ENCODE assay signal across 15 mouse cellular contexts in the genomic region with DNA sequence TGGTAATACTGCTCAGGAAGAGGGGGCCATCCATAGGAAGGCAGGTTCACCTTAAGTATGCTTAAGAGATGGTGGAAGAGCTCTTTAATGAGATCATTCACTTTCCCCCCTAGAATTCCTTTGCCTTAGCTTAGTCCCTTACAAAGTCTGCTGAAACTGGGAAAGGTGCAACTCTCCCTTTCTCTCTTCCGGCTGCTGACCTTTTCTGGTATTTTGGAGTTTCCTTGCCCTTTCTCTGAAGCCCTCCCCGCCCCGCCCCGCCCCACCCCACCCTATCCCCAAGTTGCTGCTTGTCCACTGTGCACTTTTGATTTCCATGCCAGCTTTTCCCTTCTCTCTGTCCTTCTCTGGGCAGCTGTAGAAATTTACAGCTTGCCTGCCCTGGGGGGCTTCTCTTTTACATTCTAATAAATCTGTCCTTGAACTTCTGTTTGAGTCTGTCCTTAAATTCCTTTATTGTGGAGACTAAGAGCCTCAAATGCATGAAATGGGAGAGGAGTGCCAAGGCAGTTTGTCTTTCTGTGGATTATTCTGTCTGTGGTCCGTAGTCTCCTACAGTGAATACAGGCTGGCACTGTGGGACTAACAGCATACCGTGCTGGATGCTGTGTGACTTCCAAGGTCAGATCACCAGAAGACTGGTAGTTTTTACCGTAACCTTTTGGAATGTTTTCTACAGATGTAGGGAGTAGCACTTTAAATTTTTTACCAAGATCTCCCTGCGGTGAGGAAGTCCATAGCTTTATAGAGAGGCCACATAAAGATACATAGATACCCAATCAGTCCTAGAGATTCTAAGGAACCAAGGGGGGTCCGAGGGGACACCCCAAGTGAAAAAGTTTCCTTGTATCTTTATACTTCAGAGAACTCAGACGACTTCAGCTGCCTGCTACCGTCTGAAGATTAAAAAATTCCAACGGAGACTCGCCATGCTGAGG. TPM values are rescaled to one million over a fixed set of nuclear protein-coding genes. Genes with fewer than 3 reads are reported as not detected.
DNase-seq lines count a peak whose midpoint lies in the region; ATAC-seq and TF ChIP-seq lines count a peak whose summit lies in the region.
"Had no signal": no experiment of that assay in that cellular context is flagged by ENCODE, and none has a peak within 500 bp of the region (broad histone marks: within the 10 kb centered on the region; RNA-seq: fewer than 3 reads in every experiment).

No protein-coding gene starts in this region.

- TF ChIP-seq CTCF in gastrocnemius, adult 2 months (IDR thresholded peaks at IDR 0.05), result no peak
- TF ChIP-seq CTCF in MEL (IDR thresholded peaks at IDR 0.05 in 2 of 3, conservative IDR thresholded peaks at IDR 0.05 in 1 of 3; ENCODE audit: control insufficient read depth in 1 of 3, insufficient read depth in 1 of 3, low read depth in 2 of 3, low read length in 3 of 3, poor library complexity in 1 of 3, severe bottlenecking in 1 of 3), result no peak
- TF ChIP-seq CTCF in liver, postnatal 0 days (IDR thresholded peaks at IDR 0.05; ENCODE audit: low read depth), result no peak
- no peak for TF ChIP-seq CTCF in forebrain, postnatal 0 days (IDR thresholded peaks at IDR 0.05; ENCODE audit: low read depth)

- H3K27me3 ChIP-seq in MEL (ENCODE audit: control insufficient read depth in 1 of 2, insufficient read depth in 2 of 2, low read length in 2 of 2), result no peaks in the 10 kb centered on the region
- no peaks in the 10 kb centered on the region for H3K27me3 ChIP-seq in limb, embryonic 13.5 days
- no peaks in the 10 kb centered on the region for H3K27me3 ChIP-seq in liver, postnatal 0 days (ENCODE audit: insufficient read depth, low read length)
- H3K27me3 ChIP-seq in forebrain, embryonic 14.5 days (replicated peaks; ENCODE audit: control insufficient read depth, insufficient read depth, low read length), result no peaks in the 10 kb centered on the region
- H3K27me3 ChIP-seq in forebrain, postnatal 0 days (ENCODE audit: insufficient read depth, low read length), result no peaks in the 10 kb centered on the region
- H3K27me3 ChIP-seq: liver, embryonic 13.5 days had no signal

- no peak; the same call in 1 of the 2 replicates for ATAC-seq in limb, embryonic 13.5 days (ENCODE audit: low FRiP score, low read depth)
- no peak for ATAC-seq in liver, postnatal 0 days
- no peak for ATAC-seq in forebrain, embryonic 14.5 days
- ATAC-seq in forebrain, postnatal 0 days, result no peak

- peaks cover 0 to 7% of the 10 kb centered on the region in 2 experiments; a peak in 2 of 4 replicates for H3K36me3 ChIP-seq in MEL (ENCODE audit: control insufficient read depth in 1 of 2, insufficient read depth in 2 of 2, low read length in 2 of 2)
- no peaks in the 10 kb centered on the region for H3K36me3 ChIP-seq in limb, embryonic 13.5 days
- H3K36me3 ChIP-seq in liver, postnatal 0 days (replicated peaks; ENCODE audit: insufficient read depth, low read length), result no peaks in the 10 kb centered on the region
- no peaks in the 10 kb centered on the region for H3K36me3 ChIP-seq in forebrain, embryonic 14.5 days (ENCODE audit: control insufficient read depth, insufficient read depth, low read length)
- no peaks in the 10 kb centered on the region for H3K36me3 ChIP-seq in forebrain, postnatal 0 days (ENCODE audit: insufficient read depth)
- H3K36me3 ChIP-seq: liver, embryonic 13.5 days had no signal

- no peak for DNase-seq in gastrocnemius, adult 2 months
- no peak for DNase-seq in gastrocnemius, postnatal 4 days (ENCODE audit: low spot score in 2 of 2)
- peak; percentile 45 for DNase-seq in 3134 (ENCODE audit: extremely low read depth, insufficient read length, low spot score)
- DNase-seq in MEL (ENCODE audit: low read depth, low spot score), result peak; percentile 6
- DNase-seq in liver, postnatal 0 days, result no peak
- DNase-seq in forebrain, embryonic 14.5 days (ENCODE audit: low spot score), result no peak
- DNase-seq in forebrain, postnatal 0 days, result no peak
- DNase-seq: kidney, adult 9 months; layer of hippocampus, postnatal 36 days; liver, embryonic 13.5 days; right cerebral cortex, adult 18-20 months; thymus, postnatal 36 days had no signal

- H3K27ac ChIP-seq in gastrocnemius, adult 2 months, result no peak overlapping the region
- H3K27ac ChIP-seq in MEL (ENCODE audit: control insufficient read depth, low read depth, low read length), result peak overlapping the region; percentile 15; the same call in 1 of the 2 replicates
- no peak overlapping the region for H3K27ac ChIP-seq in limb, embryonic 13.5 days
- H3K27ac ChIP-seq in liver, postnatal 0 days (ENCODE audit: low read depth), result no peak overlapping the region
- no peak overlapping the region for H3K27ac ChIP-seq in forebrain, embryonic 14.5 days (ENCODE audit: low read depth, low read length)
- no peak overlapping the region for H3K27ac ChIP-seq in forebrain, postnatal 0 days (ENCODE audit: low read depth, low read length)
- H3K27ac ChIP-seq: liver, embryonic 13.5 days had no signal

- peak overlapping the region; percentile 56 for H3K9ac ChIP-seq in MEL (ENCODE audit: control insufficient read depth, low read depth, low read length, poor library complexity, severe bottlenecking)
- 0 out of 2 replicates have a peak overlapping the region, but pooled peaks have one; percentile 21 for H3K9ac ChIP-seq in limb, embryonic 13.5 days
- H3K9ac ChIP-seq in liver, postnatal 0 days (replicated peaks), result no peak overlapping the region
- no peak overlapping the region for H3K9ac ChIP-seq in forebrain, embryonic 14.5 days (ENCODE audit: low read length)
- no peak overlapping the region for H3K9ac ChIP-seq in forebrain, postnatal 0 days
- H3K9ac ChIP-seq: liver, embryonic 13.5 days had no signal

- TF ChIP-seq EP300 in MEL (IDR thresholded peaks at IDR 0.05; ENCODE audit: low read depth in 1 of 2, low read length in 2 of 2), result no peak
- no peak for TF ChIP-seq EP300 in liver, postnatal 0 days (IDR thresholded peaks at IDR 0.05; ENCODE audit: low read depth)

- TF ChIP-seq POLR2A in MEL (IDR thresholded peaks at IDR 0.05; ENCODE audit: control insufficient read depth in 1 of 2, insufficient read depth in 1 of 2, low read depth in 1 of 2, low read length in 2 of 2, poor library complexity in 1 of 2), result no peak

- H3K4me3 ChIP-seq in gastrocnemius, adult 2 months, result peak overlapping the region; percentile 63
- peak overlapping the region; percentile 30 to 50; a peak in 3 of 4 replicates for H3K4me3 ChIP-seq in MEL (ENCODE audit: control insufficient read depth in 1 of 2, insufficient read depth in 1 of 2, low read depth in 2 of 2, low read length in 2 of 2)
- peak overlapping the region; percentile 30 for H3K4me3 ChIP-seq in limb, embryonic 13.5 days
- H3K4me3 ChIP-seq in liver, postnatal 0 days (ENCODE audit: low read depth, low read length), result no peak overlapping the region
- no peak overlapping the region for H3K4me3 ChIP-seq in forebrain, embryonic 14.5 days (ENCODE audit: low read depth, low read length)
- H3K4me3 ChIP-seq in forebrain, postnatal 0 days (ENCODE audit: low read depth, low read length), result no peak overlapping the region
- H3K4me3 ChIP-seq: liver, embryonic 13.5 days had no signal

- 35% methylated on average over 13 of the region's 13 CpGs for WGBS in limb, embryonic 13.5 days
- WGBS in liver, postnatal 0 days (ENCODE audit: insufficient replicate concordance), result 72% methylated on average over 13 of the region's 13 CpGs
- 69% methylated on average over 13 of the region's 13 CpGs for WGBS in forebrain, embryonic 14.5 days
- 73% methylated on average over 13 of the region's 13 CpGs for WGBS in forebrain, postnatal 0 days

- H3K9me3 ChIP-seq in MEL (replicated peaks; ENCODE audit: insufficient read depth, low read length), result no peaks in the 10 kb centered on the region
- no peaks in the 10 kb centered on the region for H3K9me3 ChIP-seq in limb, embryonic 13.5 days
- H3K9me3 ChIP-seq in liver, postnatal 0 days (ENCODE audit: low read length), result no peaks in the 10 kb centered on the region
- no peaks in the 10 kb centered on the region for H3K9me3 ChIP-seq in forebrain, embryonic 14.5 days (replicated peaks; ENCODE audit: control insufficient read depth, low read length)
- H3K9me3 ChIP-seq in forebrain, postnatal 0 days (ENCODE audit: low read length), result no peaks in the 10 kb centered on the region
- H3K9me3 ChIP-seq: liver, embryonic 13.5 days had no signal

- TF ChIP-seq RAD21 in MEL (IDR thresholded peaks at IDR 0.05; ENCODE audit: low read depth, low read length), result no peak

- H3K79me2 ChIP-seq in MEL (ENCODE audit: control insufficient read depth, insufficient read depth, low read length, poor library complexity), result no peaks in the 10 kb centered on the region

- H3K4me1 ChIP-seq in MEL (ENCODE audit: control insufficient read depth in 1 of 2, insufficient read depth in 2 of 2, low read length in 2 of 2), result no peaks in the 10 kb centered on the region; a peak in 1 of 4 replicates
- H3K4me1 ChIP-seq in limb, embryonic 13.5 days, result peaks cover 10% of the 10 kb centered on the region; the same call in 1 of the 2 replicates
- H3K4me1 ChIP-seq in liver, postnatal 0 days (ENCODE audit: insufficient read depth), result no peaks in the 10 kb centered on the region
- no peaks in the 10 kb centered on the region for H3K4me1 ChIP-seq in forebrain, embryonic 14.5 days (ENCODE audit: control insufficient read depth, insufficient read depth, low read length)
- no peaks in the 10 kb centered on the region for H3K4me1 ChIP-seq in forebrain, postnatal 0 days (ENCODE audit: insufficient read depth)
- H3K4me1 ChIP-seq: liver, embryonic 13.5 days had no signal

- intact Hi-C loops in gastrocnemius, adult 2 months (cut with DNase I), result no loop called here

- H3K4me2 ChIP-seq in limb, embryonic 13.5 days (replicated peaks), result peak overlapping the region; percentile 49
- H3K4me2 ChIP-seq in liver, postnatal 0 days (ENCODE audit: low read depth, low read length), result no peak overlapping the region
- no peak overlapping the region for H3K4me2 ChIP-seq in forebrain, embryonic 14.5 days (ENCODE audit: low read length)
- H3K4me2 ChIP-seq in forebrain, postnatal 0 days (ENCODE audit: low read depth), result no peak overlapping the region
- H3K4me2 ChIP-seq: heart, embryonic 11.5 days; liver, embryonic 13.5 days had no signal

RNA-seq across cellular contexts. Expression of a gene that starts 13.2 kb away (rescaled TPM):
- under 1 TPM; 0.36 to 0.61 TPM for total RNA-seq in gastrocnemius, adult 2 months (2021)
- 1 to 10 TPM; 2.5 to 2.7 TPM for total RNA-seq in gastrocnemius, postnatal 4 days (2021)
- total RNA-seq in MEL (2012; rRNA removed), result not detected in 2 replicates
- not detected for polyA plus RNA-seq in MEL (2012; ENCODE audit: insufficient read depth in 1 of 2, insufficient read length in 2 of 2, low read depth in 1 of 2, low replicate concordance in 2 of 2, missing spikeins in 1 of 2)
- polyA plus RNA-seq in limb, embryonic 13.5 days (2015; fragmentation: Nextera tagmentation; extraction: Ambion mirVana), result 7.4 and 7.5 TPM in 2 replicates
- 5.1 and 6.2 TPM in 2 replicates for polyA plus RNA-seq in liver, postnatal 0 days (2015; fragmentation: Nextera tagmentation; extraction: Ambion mirVana)
- 4.3 TPM in 2 replicates for polyA plus RNA-seq in forebrain, embryonic 14.5 days (2014; fragmentation: Nextera tagmentation; extraction: Ambion mirVana)
- total RNA-seq in forebrain, postnatal 0 days (2014; rRNA removed), result 5.2 and 7.3 TPM in 2 replicates
- polyA plus RNA-seq in forebrain, postnatal 0 days (2015; fragmentation: Nextera tagmentation; extraction: Ambion mirVana), result 1.9 and 3.0 TPM in 2 replicates
- total RNA-seq: megakaryocyte, adult 5-6 weeks had no signal

RNA-seq across cellular contexts. Expression of a gene that starts 41.5 kb away (rescaled TPM):
- total RNA-seq in gastrocnemius, adult 2 months (2021), result not detected
- under 1 TPM; 0.76 to 0.80 TPM for total RNA-seq in gastrocnemius, postnatal 4 days (2021)
- total RNA-seq in MEL (2012; rRNA removed), result not detected in 2 replicates
- polyA plus RNA-seq in MEL (2012; ENCODE audit: insufficient read depth in 1 of 2, insufficient read length in 2 of 2, low read depth in 1 of 2, low replicate concordance in 2 of 2, missing spikeins in 1 of 2), result not detected
- 5.0 and 5.8 TPM in 2 replicates for polyA plus RNA-seq in limb, embryonic 13.5 days (2015; fragmentation: Nextera tagmentation; extraction: Ambion mirVana)
- polyA plus RNA-seq in liver, postnatal 0 days (2015; fragmentation: Nextera tagmentation; extraction: Ambion mirVana), result 1.1 and 1.9 TPM in 2 replicates
- polyA plus RNA-seq in forebrain, embryonic 14.5 days (2014; fragmentation: Nextera tagmentation; extraction: Ambion mirVana), result 2.6 and 2.9 TPM in 2 replicates
- total RNA-seq in forebrain, postnatal 0 days (2014; rRNA removed), result 0.57 TPM in 1 of 2 replicates, not detected in the other
- 2.1 and 2.8 TPM in 2 replicates for polyA plus RNA-seq in forebrain, postnatal 0 days (2015; fragmentation: Nextera tagmentation; extraction: Ambion mirVana)
- total RNA-seq: megakaryocyte, adult 5-6 weeks had no signal

RNA-seq across cellular contexts. Expression of a gene that starts 43.6 kb away (rescaled TPM):
- total RNA-seq in gastrocnemius, adult 2 months (2021), result under 1 TPM; 0.05 to 0.20 TPM
- 1 to 10 TPM in 1 of 2 experiments, under 1 TPM in 1; 0.74 to 1.6 TPM for total RNA-seq in gastrocnemius, postnatal 4 days (2021)
- total RNA-seq in MEL (2012; rRNA removed), result not detected in 2 replicates
- not detected for polyA plus RNA-seq in MEL (2012; ENCODE audit: insufficient read depth in 1 of 2, insufficient read length in 2 of 2, low read depth in 1 of 2, low replicate concordance in 2 of 2, missing spikeins in 1 of 2)
- 2.5 and 2.7 TPM in 2 replicates for polyA plus RNA-seq in limb, embryonic 13.5 days (2015; fragmentation: Nextera tagmentation; extraction: Ambion mirVana)
- 0.43 and 0.67 TPM in 2 replicates for polyA plus RNA-seq in liver, postnatal 0 days (2015; fragmentation: Nextera tagmentation; extraction: Ambion mirVana)
- polyA plus RNA-seq in forebrain, embryonic 14.5 days (2014; fragmentation: Nextera tagmentation; extraction: Ambion mirVana), result 5.6 and 8.9 TPM in 2 replicates
- 9.2 and 11.6 TPM in 2 replicates for total RNA-seq in forebrain, postnatal 0 days (2014; rRNA removed)
- polyA plus RNA-seq in forebrain, postnatal 0 days (2015; fragmentation: Nextera tagmentation; extraction: Ambion mirVana), result 4.1 and 6.7 TPM in 2 replicates
- total RNA-seq: megakaryocyte, adult 5-6 weeks had no signal

Comparison
In these comparisons a context has a peak if more than half of its experiments do, and no peak if none do; other contexts are left out.
1. DNase-seq: peak in 3134 (single experiment) and MEL (single experiment); none in gastrocnemius, adult 2 months (single experiment), gastrocnemius, postnatal 4 days (0 of 2), liver, postnatal 0 days (single experiment), forebrain, embryonic 14.5 days (single experiment) and forebrain, postnatal 0 days (single experiment).
2. H3K4me3 ChIP-seq: peak in gastrocnemius, adult 2 months (single experiment), MEL (2 of 2) and limb, embryonic 13.5 days (single experiment); none in liver, postnatal 0 days (single experiment), forebrain, embryonic 14.5 days (single experiment) and forebrain, postnatal 0 days (single experiment).
3. H3K9ac ChIP-seq: peak in MEL (single experiment) and limb, embryonic 13.5 days (single experiment); none in liver, postnatal 0 days (single experiment), forebrain, embryonic 14.5 days (single experiment) and forebrain, postnatal 0 days (single experiment).